In genomic region chr11:69935137-69935879, GRCm38 (mm10) we compare ENCODE assay signal across 8 mouse cellular contexts. TPM values are rescaled to one million over a fixed set of nuclear protein-coding genes. Genes with fewer than 3 reads are reported as not detected.
DNase-seq lines count a peak whose midpoint lies in the region; ATAC-seq lines count a peak whose summit lies in the region.

Gene Ybx2 (plus strand): TSS chr11:69935796.

- ATAC-seq in megakaryocyte progenitor cell, adult 5-6 weeks (replicated peaks; ENCODE audit: poor library complexity), result peak; percentile 30

- DNase-seq in adrenal gland, adult 8-10 months, result peak; percentile 79
- DNase-seq in embryo, embryonic 10.5 days (ENCODE audit: low spot score), result peak; percentile 94
- peak; percentile 86 for DNase-seq in gastrocnemius, postnatal 14 days
- peak; percentile 91 for DNase-seq in induced T-regulatory cell, adult 2 months (ENCODE audit: low read depth)
- DNase-seq in left cerebral cortex, postnatal 10 days (ENCODE audit: extremely low spot score in 1 of 2, low spot score in 2 of 2), result peak; percentile 82 to 91
- DNase-seq in right cerebral cortex, postnatal 25 days, result peak; percentile 89
- peak; percentile 75 to 86 for DNase-seq in urinary bladder, postnatal 4 days (ENCODE audit: low spot score in 2 of 2)

- intact Hi-C loops in gastrocnemius, postnatal 14 days (cut with DNase I; ENCODE audit: low total_unique reads), result loop anchor here (10.0 kb wide), 1 partner anchor 69 kb away; the partner anchor contains the start of gene Dvl2
- intact Hi-C loops in left cerebral cortex, postnatal 10 days (cut with DNase I), result loop anchor here (2.0 to 10.0 kb wide), 2 partner anchors 13 to 279 kb away; partner anchors contain the start of genes Slc16a11 and Slc2a4

RNA-seq across cellular contexts. Expression of gene Ybx2, which starts in this region (rescaled TPM):
- 10 to 100 TPM in 3 of 4 experiments, 1 to 10 TPM in 1; 6.3 to 13.9 (median 11.8) TPM for total RNA-seq in adrenal gland, adult 8-10 months (2022)
- 1 to 10 TPM; 2.1 to 4.3 TPM for total RNA-seq in gastrocnemius, postnatal 14 days (2021)
- total RNA-seq in left cerebral cortex, postnatal 10 days (2021), result 1 to 10 TPM; 9.5 TPM
- total RNA-seq in megakaryocyte progenitor cell, adult 5-6 weeks (2015), result 0.32 TPM in 1 of 2 replicates, not detected in the other
- not detected in 2 replicates for total RNA-seq in megakaryocyte progenitor cell, adult 5-6 weeks (2017)

Comparison
In these comparisons a context has a peak if more than half of its experiments do, and no peak if none do; other contexts are left out.
1. Peak in every context shown above with its lines: DNase-seq and ATAC-seq.
2. Peak in ATAC-seq in megakaryocyte progenitor cell, adult 5-6 weeks; RNA of the gene not detected or under 1 TPM.